Mouse (Mus musculus) urinary bladder, adult 2 months (tissue): ENCODE measurements around the gene Ephx3. TPM values are rescaled to one million over a fixed set of nuclear protein-coding genes. Genes with fewer than 3 reads are reported as not detected.
"Not testable (repeated sequence)": the region's sequence is repeated elsewhere in the genome, so short reads cannot be mapped to it uniquely, and the experiment has no call there.

ENCODE experiments used
- DNase-seq: peaks from one replicate; pipeline ENCODE4 v3.0.0; 2022; ENCODE audit warnings: low spot score
- polyA plus RNA-seq: library from polyadenylated mRNA; depleted of rRNA; stranded (reverse); fragments of >200 nt; gene quantifications from 2 replicates; pipeline ENCODE4 v1.2.3, GENCODE M21; 2012; rRNA removed

Gene Ephx3
- polyA plus RNA-seq, result 3.6 and 4.4 TPM in 2 replicates

DNA sequence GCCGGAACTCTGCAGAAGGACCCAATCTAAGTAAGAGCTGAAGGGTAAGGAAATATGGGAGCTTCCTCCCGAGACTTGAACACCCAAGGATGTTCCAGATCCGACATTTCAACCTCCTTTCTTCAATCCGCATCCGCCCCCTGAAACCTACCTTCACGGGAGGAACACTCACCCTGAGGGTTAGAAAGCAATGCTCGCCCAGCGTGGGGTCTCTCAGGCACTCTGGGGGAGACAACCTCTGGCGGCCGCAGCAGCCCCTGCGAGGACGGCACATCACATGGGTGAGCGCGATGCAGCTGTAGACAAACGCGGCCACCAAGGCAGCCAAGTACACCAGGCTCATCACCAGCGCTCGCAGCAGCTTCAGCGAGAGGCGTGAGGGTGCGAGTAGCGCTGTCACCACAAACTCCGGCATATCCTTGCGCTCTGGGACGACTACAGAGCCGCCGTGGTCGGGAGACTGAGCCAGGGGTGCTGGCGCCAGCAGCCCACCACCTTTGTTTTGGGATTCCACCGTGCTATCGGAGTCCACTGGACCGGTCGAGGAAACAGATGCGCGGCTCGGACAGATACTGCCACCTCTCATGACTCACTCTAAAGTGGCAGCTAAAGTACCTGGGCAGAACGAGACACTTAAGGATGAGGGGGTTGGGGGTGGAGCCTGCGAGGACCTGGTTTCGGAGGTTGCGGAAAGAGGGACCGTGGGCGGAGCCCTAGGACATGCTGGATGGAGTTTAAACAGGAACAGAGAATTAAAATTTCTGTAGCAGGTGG is at the start of gene Ephx3:
Gene Ephx3 (minus strand): TSS at position 687 of the 774 bp plus-strand sequence.
- no peak for DNase-seq

DNA sequence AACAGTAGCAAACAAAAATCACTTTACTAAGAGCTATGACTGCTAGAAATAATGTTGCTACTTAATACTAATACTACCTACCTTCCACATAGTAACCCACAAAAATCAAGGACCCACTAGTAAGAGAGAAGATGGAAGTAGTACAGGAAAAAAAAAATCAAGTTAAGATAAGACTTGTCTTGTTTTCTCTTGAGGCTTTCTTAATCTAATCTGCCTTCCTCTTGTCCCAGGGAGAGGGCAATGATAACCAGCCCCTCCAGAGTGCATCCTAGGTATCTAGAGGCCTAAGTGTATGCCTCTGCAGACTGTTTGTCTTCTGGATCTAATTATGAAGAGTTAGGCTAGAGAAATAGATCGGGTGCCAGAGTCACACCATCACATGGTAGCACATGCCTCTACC is 49.2 kb upstream of the Ephx3 start:
- DNase-seq, result no peak

- DNase-seq, result peak; percentile 29
These were observed 46.3 kb upstream of the Ephx3 start for GRCm38 (mm10) chr17:32235534-32236191.

DNA sequence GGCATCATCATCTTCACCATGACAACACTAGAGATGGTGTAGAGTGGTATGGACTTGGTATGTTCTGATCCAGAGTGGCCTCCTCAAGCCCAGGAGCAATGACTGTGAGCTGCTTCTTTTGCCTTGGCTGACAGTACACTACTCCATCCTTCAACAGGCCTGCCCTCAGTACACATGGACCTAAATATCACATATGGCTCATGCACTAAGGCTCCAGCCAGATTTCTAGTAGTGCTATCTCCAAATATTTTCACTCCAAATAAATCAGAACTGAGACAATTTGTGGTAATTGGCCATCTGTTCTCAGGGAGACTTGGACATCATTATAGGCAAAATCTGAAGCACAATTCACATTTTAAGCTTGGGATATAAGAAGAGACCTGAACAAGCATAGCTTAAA is 43.8 kb upstream of the Ephx3 start:
- DNase-seq, result no peak

DNA sequence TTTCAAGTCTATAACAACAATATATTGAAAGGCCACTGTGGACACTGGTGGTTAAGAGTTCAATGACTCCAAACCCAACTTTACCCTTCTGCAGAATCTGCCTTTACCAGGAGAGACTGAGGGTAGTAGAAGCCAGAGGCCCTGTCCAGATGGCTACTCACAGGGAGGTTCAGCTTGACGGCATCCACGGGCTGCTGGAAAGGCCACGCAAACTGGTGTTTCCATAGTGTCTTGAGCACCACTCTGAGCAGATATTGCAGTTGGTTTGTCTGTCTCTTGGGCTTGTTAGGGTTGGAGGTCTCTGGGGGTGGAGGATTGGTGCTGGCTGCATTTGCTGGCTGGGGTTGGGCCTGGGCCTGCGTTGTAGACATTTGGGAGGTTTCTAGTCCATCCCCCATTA is 39.9 kb upstream of the Ephx3 start:
- no peak for DNase-seq

- no peak for DNase-seq
These were observed 31.5 kb upstream of the Ephx3 start for GRCm38 (mm10) chr17:32220873-32221272.

DNA sequence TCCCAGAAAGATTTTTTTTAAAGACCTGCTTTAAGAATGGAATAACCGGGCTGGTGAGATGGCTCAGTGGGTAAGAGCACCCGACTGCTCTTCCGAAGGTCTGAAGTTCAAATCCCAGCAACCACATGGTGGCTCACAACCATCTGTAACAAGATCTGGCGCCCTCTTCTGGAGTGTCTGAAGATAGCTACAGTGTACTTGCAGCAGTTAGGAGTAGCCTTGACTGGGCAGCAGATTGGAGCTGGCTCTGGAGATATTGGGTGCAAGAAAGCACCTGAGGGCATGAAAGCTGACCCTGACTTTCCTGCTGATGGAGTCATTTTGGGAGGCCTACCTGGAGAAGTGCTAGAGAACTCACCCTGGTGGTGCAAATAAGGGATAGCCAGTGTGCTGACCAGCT is 26.2 kb upstream of the Ephx3 start:
- DNase-seq, result not testable (repeated sequence)

GRCm38 (mm10) chr17:32211554-32211953 is 22.2 kb upstream of the Ephx3 start:
- not testable (repeated sequence) for DNase-seq

- no peak for DNase-seq
These were observed 20.4 kb upstream of the Ephx3 start for GRCm38 (mm10) chr17:32209752-32210151.

- no peak for DNase-seq
These were observed 19.8 kb upstream of the Ephx3 start for GRCm38 (mm10) chr17:32209144-32209543.

- no peak for DNase-seq
These were observed 18.4 kb upstream of the Ephx3 start for GRCm38 (mm10) chr17:32207586-32208245.

GRCm38 (mm10) chr17:32205345-32205744 is 16.0 kb upstream of the Ephx3 start:
- no peak for DNase-seq

DNA sequence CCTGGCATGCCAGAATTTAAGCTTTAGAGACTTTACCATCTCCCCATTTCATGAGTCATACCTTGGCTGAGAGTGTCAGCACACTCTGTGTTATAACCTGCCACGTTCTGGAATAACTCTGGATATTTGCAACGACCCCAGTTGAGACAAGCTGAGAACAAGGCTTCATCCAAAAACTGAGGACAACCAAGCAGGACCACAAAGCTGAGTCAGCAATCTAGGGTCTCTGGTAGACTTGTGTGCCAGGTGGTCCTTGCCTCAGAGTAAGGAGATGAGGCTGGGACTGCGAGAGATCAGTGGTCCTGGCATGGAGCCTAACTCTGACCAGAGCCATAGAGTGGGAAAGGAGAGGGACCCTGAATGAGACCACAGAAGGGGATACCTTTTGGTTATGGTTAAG is 13.6 kb upstream of the Ephx3 start:
- no peak for DNase-seq

DNA sequence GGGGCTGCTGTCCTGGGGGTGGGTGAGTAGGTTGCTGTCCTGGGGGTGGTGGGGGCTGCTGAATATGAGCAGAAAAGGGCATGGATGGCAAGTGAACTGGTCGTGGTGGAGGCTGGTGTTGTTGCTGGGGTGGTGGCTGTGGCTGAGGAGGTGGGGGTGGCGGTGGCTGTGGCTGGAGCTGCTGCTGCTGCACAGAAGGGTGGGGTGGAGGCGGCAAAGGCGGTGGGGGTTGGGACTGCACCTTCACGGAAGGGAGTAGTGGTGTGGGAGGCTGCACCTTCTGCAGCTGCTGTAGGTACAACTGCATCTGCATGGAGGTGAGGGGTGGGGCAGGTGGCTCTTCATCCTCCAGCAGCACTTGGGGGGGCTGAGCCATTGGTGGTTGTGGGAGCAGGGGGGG is 11.7 kb upstream of the Ephx3 start:
- no peak for DNase-seq

- DNase-seq, result no peak
These were observed 10.4 kb upstream of the Ephx3 start for GRCm38 (mm10) chr17:32199796-32200195.

GRCm38 (mm10) chr17:32197156-32197555 is 7.8 kb upstream of the Ephx3 start:
- DNase-seq, result no peak

- DNase-seq, result no peak
These were observed 6.4 kb upstream of the Ephx3 start for GRCm38 (mm10) chr17:32195725-32196124.

- DNase-seq, result no peak
These were observed 3.7 kb upstream of the Ephx3 start for GRCm38 (mm10) chr17:32193010-32193409.

DNA sequence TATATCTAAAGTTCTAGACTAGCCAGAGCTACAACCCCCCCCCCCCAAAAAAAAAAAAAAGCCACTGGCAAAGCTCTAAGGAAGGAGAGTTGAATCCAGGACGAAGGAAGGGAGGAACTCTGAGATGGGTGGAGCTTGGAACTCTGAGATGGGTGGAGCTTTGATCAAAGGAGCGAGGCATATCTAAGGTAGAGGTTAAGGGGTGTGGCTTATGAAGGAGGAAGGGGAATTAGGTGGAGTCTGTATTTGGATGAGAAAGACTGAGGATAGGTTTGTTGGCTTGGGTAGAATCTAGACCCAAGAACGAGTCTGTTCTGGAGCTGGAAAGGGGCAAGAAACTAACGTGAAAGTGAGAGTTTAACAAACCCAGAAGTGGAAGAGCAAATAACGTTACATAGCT is 501 bp upstream of the Ephx3 start:
- DNase-seq, result no peak

DNA sequence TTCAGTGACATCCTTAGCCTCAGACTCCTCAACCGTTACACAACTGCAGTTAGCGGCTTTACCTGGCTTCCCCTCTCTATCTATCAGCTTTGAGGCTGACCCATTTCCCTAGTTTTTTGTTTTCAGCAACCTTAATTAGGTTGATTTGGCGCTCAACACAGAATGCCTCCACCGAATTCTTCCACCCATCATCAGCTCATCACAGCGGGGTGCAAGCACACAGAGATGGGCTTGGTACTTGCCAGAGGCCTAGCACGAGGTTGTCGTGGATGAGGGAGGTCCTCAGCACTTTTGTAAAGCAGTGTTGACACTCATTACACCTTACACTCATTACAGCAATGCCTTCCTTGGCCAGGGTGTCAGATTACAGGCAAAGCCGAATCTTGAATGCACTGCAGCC is 6.3 kb downstream of the Ephx3 start:
- no peak for DNase-seq

- DNase-seq, result no peak
These were observed 9.5 kb downstream of the Ephx3 start for GRCm38 (mm10) chr17:32179621-32180491.

GRCm38 (mm10) chr17:32176919-32177318 is 12.4 kb downstream of the Ephx3 start:
- DNase-seq, result no peak
